Mouse (Mus musculus): Measurements from ENCODE around the gene Ciao1. TPM values are rescaled to one million over a fixed set of nuclear protein-coding genes. Genes with fewer than 3 reads are reported as not detected.
"Not testable (repeated sequence)": the region's sequence is repeated elsewhere in the genome, so short reads cannot be mapped to it uniquely, and the experiment has no call there.

Gene Ciao1
- polyA plus RNA-seq, 2 experiments: 63.1 to 64.8 TPM

DNA sequence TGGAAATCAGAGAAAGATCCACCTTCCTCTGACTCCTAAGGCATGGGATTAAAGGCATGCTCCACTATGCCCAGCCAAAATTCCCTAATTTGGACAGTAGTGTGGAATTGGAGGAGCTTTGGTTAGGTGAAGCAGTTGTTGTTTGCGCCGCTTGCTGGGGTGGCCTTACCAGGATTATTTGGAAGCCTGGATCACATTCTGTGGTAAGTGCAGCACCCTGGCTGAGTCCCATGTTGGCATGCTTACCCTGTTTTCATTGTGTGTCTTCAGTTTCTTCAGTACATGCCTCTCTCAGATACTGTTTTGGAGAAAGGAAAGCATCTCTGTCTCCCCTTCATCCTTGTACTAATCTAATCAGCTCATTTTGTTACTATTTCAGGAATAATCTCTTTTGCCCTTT lies 27.0 kb upstream of the Ciao1 start:
- Histone ChIP-seq H3K4me3 (replicated peaks; ENCODE audit: low read length) (no peak overlapping the region), H3K4me2 (replicated peaks; ENCODE audit: low read depth, low read length, severe bottlenecking) (no peak overlapping the region), H3K27ac (replicated peaks; ENCODE audit: low read depth, low read length) (no peak overlapping the region), H3K36me3 (ENCODE audit: control insufficient read depth, insufficient read depth, low read length) (no peaks in the 10 kb centered on the region; the same call in 1 of the 2 replicates), H3K9ac (ENCODE audit: low read depth, low read length, severe bottlenecking) (no peak overlapping the region), H3K27me3 (ENCODE audit: control insufficient read depth, insufficient read depth, low read length) (no peaks in the 10 kb centered on the region), H3K9me3 (ENCODE audit: control insufficient read depth, low read length) (no peaks in the 10 kb centered on the region), H3K4me1 (ENCODE audit: control insufficient read depth, insufficient read depth, low read length) (peaks cover 4% of the 10 kb centered on the region; the same call in 1 of the 2 replicates)
- ATAC-seq (ENCODE audit: low FRiP score, low read depth) (no peak), DNase-seq (ENCODE audit: low spot score) (no peak)
- TF ChIP-seq POLR2A (IDR thresholded peaks at IDR 0.05; ENCODE audit: borderline replicate concordance, extremely low read depth, insufficient read depth, insufficient read length): no peak
- 85% methylated on average over 2 of the region's 2 CpGs for WGBS

DNA sequence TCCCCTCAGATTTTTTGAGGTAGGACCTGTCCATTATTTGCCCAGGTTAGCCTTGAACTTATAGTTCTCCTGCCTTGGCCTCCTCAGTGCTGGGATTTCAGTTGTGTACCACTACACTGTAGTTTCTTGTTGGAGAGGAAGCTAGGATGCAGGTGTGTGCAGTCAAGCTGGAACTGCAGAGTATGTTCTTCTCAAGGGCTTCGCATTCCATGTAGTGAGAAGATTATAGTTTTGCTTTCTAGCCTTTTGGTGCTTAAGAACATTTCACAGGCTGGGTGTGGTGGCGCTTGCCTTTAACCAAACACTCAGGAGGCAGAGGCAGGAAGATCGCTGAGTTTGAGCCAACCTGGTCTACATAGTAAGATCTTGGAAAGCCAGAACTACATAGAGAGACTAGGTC lies 25.2 kb upstream of the Ciao1 start:
- no peak overlapping the region for H3K4me2 ChIP-seq (replicated peaks; ENCODE audit: low read depth, low read length, severe bottlenecking)
- peaks cover 4% of the 10 kb centered on the region; the same call in 1 of the 2 replicates for H3K4me1 ChIP-seq (ENCODE audit: control insufficient read depth, insufficient read depth, low read length)
- no peak overlapping the region for H3K4me3 ChIP-seq (replicated peaks; ENCODE audit: low read length)
- H3K9me3 ChIP-seq (ENCODE audit: control insufficient read depth, low read length): no peaks in the 10 kb centered on the region
- no peak overlapping the region for H3K9ac ChIP-seq (ENCODE audit: low read depth, low read length, severe bottlenecking)
- ATAC-seq (ENCODE audit: low FRiP score, low read depth) (no peak), DNase-seq (ENCODE audit: low spot score) (no peak)
- H3K27ac ChIP-seq (replicated peaks; ENCODE audit: low read depth, low read length): no peak overlapping the region
- TF ChIP-seq POLR2A (IDR thresholded peaks at IDR 0.05; ENCODE audit: borderline replicate concordance, extremely low read depth, insufficient read depth, insufficient read length): no peak
- no peaks in the 10 kb centered on the region for H3K27me3 ChIP-seq (ENCODE audit: control insufficient read depth, insufficient read depth, low read length)
- 96% methylated on average over 3 of the region's 3 CpGs for WGBS
- H3K36me3 ChIP-seq (ENCODE audit: control insufficient read depth, insufficient read depth, low read length): no peaks in the 10 kb centered on the region; the same call in 1 of the 2 replicates

DNA sequence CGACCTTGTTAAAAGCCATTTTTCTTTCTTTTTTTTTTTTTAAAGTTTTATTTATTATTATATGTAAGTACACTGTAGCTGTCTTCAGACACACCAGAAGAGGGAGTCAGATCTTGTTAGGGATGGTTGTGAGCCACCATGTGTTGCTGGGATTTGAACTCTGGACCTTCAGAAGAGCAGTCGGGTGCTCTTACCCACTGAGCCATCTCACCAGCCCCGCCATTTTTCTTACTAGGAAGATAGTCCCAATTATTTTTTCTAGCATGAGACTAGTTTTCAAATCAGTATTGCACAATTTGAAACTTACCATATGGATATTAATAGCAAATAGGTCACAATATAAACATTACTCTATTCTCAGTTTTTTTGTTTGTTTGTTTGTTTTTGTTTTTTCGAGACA lies 24.4 kb upstream of the Ciao1 start:
- 97% methylated on average over 4 of the region's 4 CpGs for WGBS
- not testable (repeated sequence) for ATAC-seq (ENCODE audit: low FRiP score, low read depth); H3K9ac ChIP-seq (ENCODE audit: low read depth, low read length, severe bottlenecking); H3K9me3 ChIP-seq (ENCODE audit: control insufficient read depth, low read length); H3K36me3 ChIP-seq (ENCODE audit: control insufficient read depth, insufficient read depth, low read length); H3K27me3 ChIP-seq (ENCODE audit: control insufficient read depth, insufficient read depth, low read length); H3K4me3 ChIP-seq (replicated peaks; ENCODE audit: low read length); H3K4me1 ChIP-seq (ENCODE audit: control insufficient read depth, insufficient read depth, low read length); H3K4me2 ChIP-seq (replicated peaks; ENCODE audit: low read depth, low read length, severe bottlenecking); DNase-seq (ENCODE audit: low spot score); H3K27ac ChIP-seq (replicated peaks; ENCODE audit: low read depth, low read length)

DNA sequence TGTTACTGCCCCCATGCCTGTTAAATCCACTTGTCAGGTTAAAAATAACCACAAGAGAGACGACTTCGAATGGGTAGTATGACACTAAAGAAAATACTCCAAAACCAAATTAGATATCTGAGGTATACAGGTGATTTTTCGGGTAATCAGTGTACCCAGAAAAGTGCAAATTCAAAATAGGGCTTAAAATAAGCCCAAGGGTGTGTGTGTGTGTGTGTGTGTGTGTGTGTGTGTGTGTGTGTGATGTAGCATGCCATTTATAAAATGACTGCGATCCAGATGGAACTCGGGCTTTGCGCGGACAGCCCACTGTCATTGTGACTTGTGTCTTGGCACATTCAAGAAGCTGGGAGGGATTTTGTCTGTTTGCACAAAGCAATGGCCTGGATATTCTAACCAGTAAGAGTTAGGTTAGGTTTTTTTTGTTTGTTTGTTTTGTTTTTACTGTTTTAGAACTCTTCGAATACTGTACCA lies 23.5 kb upstream of the Ciao1 start:
- H3K27ac ChIP-seq (replicated peaks; ENCODE audit: low read depth, low read length): peak overlapping the region; percentile 91
- DNase-seq (ENCODE audit: low spot score) (no peak), ATAC-seq (ENCODE audit: low FRiP score, low read depth) (no peak)
- peak overlapping the region; percentile 99 for H3K4me3 ChIP-seq (replicated peaks; ENCODE audit: low read length)
- peak overlapping the region; percentile 84 for H3K9ac ChIP-seq (ENCODE audit: low read depth, low read length, severe bottlenecking)
- H3K4me1 ChIP-seq (ENCODE audit: control insufficient read depth, insufficient read depth, low read length): peaks cover 4% of the 10 kb centered on the region; the same call in 1 of the 2 replicates
- H3K9me3 ChIP-seq (ENCODE audit: control insufficient read depth, low read length): no peaks in the 10 kb centered on the region
- no peaks in the 10 kb centered on the region for H3K27me3 ChIP-seq (ENCODE audit: control insufficient read depth, insufficient read depth, low read length)
- TF ChIP-seq POLR2A (IDR thresholded peaks at IDR 0.05; ENCODE audit: borderline replicate concordance, extremely low read depth, insufficient read depth, insufficient read length): no peak
- H3K36me3 ChIP-seq (ENCODE audit: control insufficient read depth, insufficient read depth, low read length): no peaks in the 10 kb centered on the region; the same call in 1 of the 2 replicates
- WGBS: 13% methylated on average over 8 of the region's 8 CpGs
- H3K4me2 ChIP-seq (replicated peaks; ENCODE audit: low read depth, low read length, severe bottlenecking): peak overlapping the region; percentile 72

DNA sequence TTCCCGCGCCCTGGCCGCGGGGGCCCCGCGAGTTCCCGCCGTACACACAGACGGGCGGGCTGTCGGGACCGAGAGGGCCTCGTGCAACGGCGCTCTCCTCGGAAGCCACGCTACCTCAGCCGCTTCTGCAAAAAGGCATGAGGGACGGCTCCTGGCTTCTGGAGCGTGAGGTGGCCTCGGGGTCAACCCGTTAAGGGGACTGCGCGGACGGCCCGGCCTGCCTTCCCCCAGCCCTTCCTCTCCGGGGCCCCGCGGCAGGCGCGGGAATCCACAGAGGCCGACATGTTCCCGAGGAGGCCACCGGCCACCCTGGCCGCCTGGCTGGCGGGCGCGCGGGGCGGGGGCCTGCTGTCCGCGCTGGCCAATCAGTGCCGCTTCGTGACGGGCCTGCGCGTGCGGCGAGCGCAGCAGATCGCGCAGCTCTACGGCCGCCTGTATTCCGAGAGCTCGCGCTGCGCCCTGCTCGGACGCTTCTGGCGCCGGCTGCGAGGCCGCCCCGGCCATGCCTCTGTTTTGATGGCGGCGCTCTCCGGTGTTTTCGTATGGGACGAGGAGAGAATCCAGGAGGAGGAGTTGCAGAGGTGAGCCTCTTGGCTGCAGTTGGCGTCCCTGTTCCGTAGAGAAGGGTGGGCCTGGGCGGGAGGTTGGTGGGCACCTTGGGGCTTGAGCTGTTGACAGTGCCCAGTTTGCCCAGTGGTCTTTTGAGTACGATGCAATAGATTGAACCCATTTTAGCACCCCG lies 22.9 kb upstream of the Ciao1 start:
- no peaks in the 10 kb centered on the region for H3K9me3 ChIP-seq (ENCODE audit: control insufficient read depth, low read length)
- TF ChIP-seq POLR2A (IDR thresholded peaks at IDR 0.05; ENCODE audit: borderline replicate concordance, extremely low read depth, insufficient read depth, insufficient read length): peak; percentile 61; the same call in 1 of the 2 replicates
- peaks cover 4% of the 10 kb centered on the region; the same call in 1 of the 2 replicates for H3K4me1 ChIP-seq (ENCODE audit: control insufficient read depth, insufficient read depth, low read length)
- peak overlapping the region; percentile 91 for H3K27ac ChIP-seq (replicated peaks; ENCODE audit: low read depth, low read length)
- peak overlapping the region; percentile 72 for H3K4me2 ChIP-seq (replicated peaks; ENCODE audit: low read depth, low read length, severe bottlenecking)
- peak overlapping the region; percentile 99 for H3K4me3 ChIP-seq (replicated peaks; ENCODE audit: low read length)
- DNase-seq (ENCODE audit: low spot score) (peak; percentile 87), ATAC-seq (ENCODE audit: low FRiP score, low read depth) (peak; percentile 93)
- no peaks in the 10 kb centered on the region; the same call in 1 of the 2 replicates for H3K36me3 ChIP-seq (ENCODE audit: control insufficient read depth, insufficient read depth, low read length)
- H3K9ac ChIP-seq (ENCODE audit: low read depth, low read length, severe bottlenecking): peak overlapping the region; percentile 84
- no peaks in the 10 kb centered on the region for H3K27me3 ChIP-seq (ENCODE audit: control insufficient read depth, insufficient read depth, low read length)
- under 1% methylated on average over 47 of the region's 75 CpGs for WGBS
